Comparison of ENCODE assay signal across 15 mouse cellular contexts in genomic region chr6:17743325-17743724, GRCm38 (mm10). TPM values are rescaled to one million over a fixed set of nuclear protein-coding genes. Genes with fewer than 3 reads are reported as not detected.
DNase-seq lines count a peak whose midpoint lies in the region; ATAC-seq and TF ChIP-seq lines count a peak whose summit lies in the region.
"Had no signal": no experiment of that assay in that cellular context is flagged by ENCODE, and none has a peak within 500 bp of the region (broad histone marks: within the 10 kb centered on the region; RNA-seq: fewer than 3 reads in every experiment).

No protein-coding gene starts in this region.

- peak; percentile 78 for DNase-seq in MEL-GATA-1-ER (ENCODE audit: extremely low read depth, low read depth)
- no peak for DNase-seq in retina, embryonic 14.5 days (ENCODE audit: low spot score)
- no peak for DNase-seq in cerebellum, adult 8-10 months
- DNase-seq: cerebellum, postnatal 36 days; kidney, adult 8-10 months; left cerebral cortex, postnatal 4 days had no signal

- TF ChIP-seq CTCF in intestine, postnatal 0 days (IDR thresholded peaks at IDR 0.05; ENCODE audit: low read depth), result no peak

- 75% methylated on average over 4 of the region's 4 CpGs for WGBS in intestine, embryonic 15.5 days
- 77% methylated on average over 4 of the region's 4 CpGs for WGBS in intestine, postnatal 0 days

- no peaks in the 10 kb centered on the region for H3K27me3 ChIP-seq in intestine, embryonic 15.5 days (replicated peaks)
- H3K27me3 ChIP-seq in intestine, postnatal 0 days (replicated peaks; ENCODE audit: control insufficient read depth, insufficient read depth, low read length), result no peaks in the 10 kb centered on the region
- H3K27me3 ChIP-seq: embryonic facial prominence, embryonic 15.5 days; hindbrain, embryonic 12.5 days; neural tube, embryonic 13.5 days had no signal

- H3K27ac ChIP-seq in intestine, embryonic 15.5 days, result no peak overlapping the region
- H3K27ac ChIP-seq in intestine, postnatal 0 days (ENCODE audit: low read depth, low read length), result no peak overlapping the region
- H3K27ac ChIP-seq: embryonic facial prominence, embryonic 15.5 days; hindbrain, embryonic 12.5 days; neural tube, embryonic 13.5 days had no signal

- no peaks in the 10 kb centered on the region for H3K4me1 ChIP-seq in intestine, embryonic 15.5 days (replicated peaks)
- H3K4me1 ChIP-seq in intestine, postnatal 0 days (replicated peaks; ENCODE audit: control insufficient read depth, insufficient read depth, low read length), result no peaks in the 10 kb centered on the region
- H3K4me1 ChIP-seq: embryonic facial prominence, embryonic 15.5 days; hindbrain, embryonic 12.5 days; neural tube, embryonic 13.5 days had no signal

- no peak overlapping the region for H3K4me2 ChIP-seq in intestine, embryonic 15.5 days (replicated peaks)
- H3K4me2 ChIP-seq in intestine, postnatal 0 days (replicated peaks; ENCODE audit: low read depth), result no peak overlapping the region
- H3K4me2 ChIP-seq: embryonic facial prominence, embryonic 15.5 days; hindbrain, embryonic 12.5 days; neural tube, embryonic 13.5 days had no signal

- H3K9me3 ChIP-seq in intestine, embryonic 15.5 days, result no peaks in the 10 kb centered on the region
- H3K9me3 ChIP-seq in intestine, postnatal 0 days (ENCODE audit: control insufficient read depth), result no peaks in the 10 kb centered on the region
- H3K9me3 ChIP-seq: embryonic facial prominence, embryonic 15.5 days; hindbrain, embryonic 12.5 days; neural tube, embryonic 13.5 days had no signal

- H3K36me3 ChIP-seq in intestine, embryonic 15.5 days, result no peaks in the 10 kb centered on the region
- no peaks in the 10 kb centered on the region for H3K36me3 ChIP-seq in intestine, postnatal 0 days (ENCODE audit: control insufficient read depth, insufficient read depth)
- H3K36me3 ChIP-seq: embryonic facial prominence, embryonic 15.5 days; hindbrain, embryonic 12.5 days; neural tube, embryonic 13.5 days had no signal

- no peak overlapping the region for H3K4me3 ChIP-seq in intestine, embryonic 15.5 days (replicated peaks)
- no peak overlapping the region for H3K4me3 ChIP-seq in intestine, postnatal 0 days (ENCODE audit: low read depth, low read length)
- H3K4me3 ChIP-seq: embryonic facial prominence, embryonic 15.5 days; hindbrain, embryonic 12.5 days; neural tube, embryonic 13.5 days had no signal

- ATAC-seq in intestine, embryonic 15.5 days, result peak; percentile 61; the same call in 1 of the 2 replicates
- ATAC-seq in intestine, postnatal 0 days, result no peak
- ATAC-seq in erythroid progenitor cell, adult 5-6 weeks (replicated peaks; ENCODE audit: low FRiP score, poor library complexity, severe bottlenecking), result peak; percentile 97
- ATAC-seq in megakaryocyte, adult 5-6 weeks (ENCODE audit: poor library complexity, severe bottlenecking), result peak; percentile 23; the same call in 1 of the 2 replicates
- ATAC-seq: activated CD4-positive, CD25-positive, alpha-beta regulatory T cell, adult 4 months; midbrain, embryonic 16.5 days had no signal

- H3K9ac ChIP-seq in intestine, embryonic 15.5 days, result no peak overlapping the region
- no peak overlapping the region for H3K9ac ChIP-seq in intestine, postnatal 0 days (ENCODE audit: low read depth, low read length)
- H3K9ac ChIP-seq: embryonic facial prominence, embryonic 15.5 days; hindbrain, embryonic 12.5 days; neural tube, embryonic 13.5 days had no signal

RNA-seq across cellular contexts. Expression of gene St7, which starts 50.6 kb away (rescaled TPM):
- polyA plus RNA-seq in intestine, embryonic 15.5 days (2015; fragmentation: Nextera tagmentation; extraction: Ambion mirVana), result 23.7 and 26.0 TPM in 2 replicates
- polyA plus RNA-seq in intestine, postnatal 0 days (2015; fragmentation: Nextera tagmentation; extraction: Ambion mirVana), result 11.2 and 12.4 TPM in 2 replicates
- total RNA-seq in erythroid progenitor cell, adult 5-6 weeks (2015; ENCODE audit: low replicate concordance), result 48.6 and 50.1 TPM in 2 replicates
- 56.9 and 75.0 TPM in 2 replicates for total RNA-seq in erythroid progenitor cell, adult 5-6 weeks (2017; ENCODE audit: low replicate concordance)
- total RNA-seq in megakaryocyte, adult 5-6 weeks (2015), result 6.9 and 8.5 TPM in 2 replicates
- total RNA-seq in megakaryocyte, adult 5-6 weeks (2017), result 10.6 and 14.0 TPM in 2 replicates
